ENCODE assay signal across 8 mouse cellular contexts in the genomic region with DNA sequence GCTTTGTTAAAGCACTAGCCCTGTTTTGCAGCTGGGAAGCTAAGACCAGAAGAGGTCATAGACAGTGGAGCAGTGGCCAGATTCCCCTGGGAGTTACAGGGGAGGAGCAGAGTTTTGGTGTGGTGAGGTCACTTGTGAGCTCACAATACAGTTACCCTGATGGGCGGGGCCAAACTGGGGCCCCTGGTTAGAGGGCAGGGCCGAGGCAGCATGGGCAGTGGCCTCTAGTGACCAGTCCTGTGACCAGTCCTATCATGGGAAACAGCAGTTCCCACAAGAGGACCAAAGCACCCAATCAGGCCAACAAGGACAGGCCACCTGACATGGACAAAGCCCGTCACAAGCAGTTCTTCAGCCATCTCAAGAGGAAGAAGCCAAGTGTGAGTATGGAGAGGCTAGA. TPM values are rescaled to one million over a fixed set of nuclear protein-coding genes. Genes with fewer than 3 reads are reported as not detected.
DNase-seq lines count a peak whose midpoint lies in the region; ATAC-seq and TF ChIP-seq lines count a peak whose summit lies in the region.

No protein-coding gene starts in this region.

- WGBS in lung, postnatal 0 days: 56% methylated on average over 3 of the region's 3 CpGs
- 40% methylated on average over 3 of the region's 3 CpGs for WGBS in liver, embryonic 12.5 days (ENCODE audit: insufficient replicate concordance)

- peak; percentile 90; the same call in 1 of the 2 replicates for TF ChIP-seq POLR2A in testis, adult 2 months (IDR thresholded peaks at IDR 0.05; ENCODE audit: control insufficient read depth, low read depth, low read length)

- H3K9ac ChIP-seq in lung, postnatal 0 days (replicated peaks; ENCODE audit: low read depth): no peak overlapping the region
- no peak overlapping the region for H3K9ac ChIP-seq in liver, embryonic 12.5 days

- no peaks in the 10 kb centered on the region for H3K9me3 ChIP-seq in lung, postnatal 0 days (ENCODE audit: low read length)
- H3K9me3 ChIP-seq in liver, embryonic 12.5 days (replicated peaks): no peaks in the 10 kb centered on the region

- no peak for TF ChIP-seq CTCF in lung, postnatal 0 days (IDR thresholded peaks at IDR 0.05)
- TF ChIP-seq CTCF in testis, adult 2 months (IDR thresholded peaks at IDR 0.05; ENCODE audit: control insufficient read depth, insufficient read depth, insufficient replicate concordance, low read depth, low read length): no peak

- DNase-seq in cerebellum, adult 11-12 months: peak; percentile 32
- DNase-seq in cerebellum, adult 8-10 months: no peak
- DNase-seq in lung, postnatal 0 days (ENCODE audit: low spot score): peak; percentile 66
- DNase-seq in lung, postnatal 14 days: no peak
- no peak for DNase-seq in c-Kit-positive CD71-positive TER-119-positive erythroid progenitor cells, embryonic 14.5 days (ENCODE audit: low spot score)
- DNase-seq in thymus, postnatal 14 days: no peak

- H3K4me3 ChIP-seq in lung, postnatal 0 days (ENCODE audit: low read depth, low read length): no peak overlapping the region
- H3K4me3 ChIP-seq in liver, embryonic 12.5 days: no peak overlapping the region
- peak overlapping the region; percentile 93 for H3K4me3 ChIP-seq in testis, adult 2 months (ENCODE audit: control insufficient read depth, low read depth, low read length)

- H3K4me1 ChIP-seq in lung, postnatal 0 days (ENCODE audit: insufficient read depth, low read depth, low read length): peaks cover 16% of the 10 kb centered on the region
- H3K4me1 ChIP-seq in liver, embryonic 12.5 days: peaks cover 28% of the 10 kb centered on the region
- H3K4me1 ChIP-seq in testis, adult 2 months (ENCODE audit: control insufficient read depth, insufficient read depth, low read length): peaks cover 13% of the 10 kb centered on the region

- no peak for TF ChIP-seq EP300 in lung, postnatal 0 days (IDR thresholded peaks at IDR 0.05)

- no peaks in the 10 kb centered on the region for H3K27me3 ChIP-seq in lung, postnatal 0 days (replicated peaks; ENCODE audit: insufficient read depth, low read length)
- H3K27me3 ChIP-seq in liver, embryonic 12.5 days (replicated peaks): peaks cover 48% of the 10 kb centered on the region
- H3K27me3 ChIP-seq in testis, adult 2 months (ENCODE audit: control insufficient read depth, insufficient read depth, low read length): no peaks in the 10 kb centered on the region

- H3K4me2 ChIP-seq in lung, postnatal 0 days (replicated peaks; ENCODE audit: low read depth, low read length): no peak overlapping the region
- peak overlapping the region; percentile 74 for H3K4me2 ChIP-seq in liver, embryonic 12.5 days

- no peak overlapping the region for H3K27ac ChIP-seq in lung, postnatal 0 days (ENCODE audit: low read length)
- no peak overlapping the region for H3K27ac ChIP-seq in liver, embryonic 12.5 days
- H3K27ac ChIP-seq in testis, adult 2 months (ENCODE audit: control insufficient read depth, insufficient read depth, low read depth, low read length): peak overlapping the region; percentile 91

- no peaks in the 10 kb centered on the region for H3K36me3 ChIP-seq in lung, postnatal 0 days (ENCODE audit: insufficient read depth, low read length)
- H3K36me3 ChIP-seq in liver, embryonic 12.5 days: no peaks in the 10 kb centered on the region
- H3K36me3 ChIP-seq in testis, adult 2 months (ENCODE audit: control insufficient read depth, insufficient read depth, low read length): no peaks in the 10 kb centered on the region

- peak; percentile 54 for ATAC-seq in lung, postnatal 0 days
- ATAC-seq in liver, embryonic 12.5 days: peak; percentile 40; the same call in 1 of the 2 replicates

RNA-seq across cellular contexts. Expression of a gene that starts 1.8 kb away (rescaled TPM):
- 0.89 and 1.3 TPM in 2 replicates for polyA plus RNA-seq in lung, postnatal 0 days (2015; fragmentation: Nextera tagmentation; extraction: Ambion mirVana)
- polyA plus RNA-seq in liver, embryonic 12.5 days (2016; fragmentation: Nextera tagmentation; extraction: Ambion mirVana): 1.5 and 1.6 TPM in 2 replicates
- 828 and 1,092 TPM in 2 replicates for polyA plus RNA-seq in testis, adult 2 months (2012; rRNA removed)

RNA-seq across cellular contexts. Expression of a gene that starts 2.9 kb away (rescaled TPM):
- not detected in 2 replicates for polyA plus RNA-seq in lung, postnatal 0 days (2015; fragmentation: Nextera tagmentation; extraction: Ambion mirVana)
- 0.29 TPM in 1 of 2 replicates, not detected in the other for polyA plus RNA-seq in liver, embryonic 12.5 days (2016; fragmentation: Nextera tagmentation; extraction: Ambion mirVana)
- polyA plus RNA-seq in testis, adult 2 months (2012; rRNA removed): 39.7 and 44.2 TPM in 2 replicates

RNA-seq across cellular contexts. Expression of a gene that starts 10.0 kb away (rescaled TPM):
- 0.81 and 1.4 TPM in 2 replicates for polyA plus RNA-seq in lung, postnatal 0 days (2015; fragmentation: Nextera tagmentation; extraction: Ambion mirVana)
- 1.0 and 1.3 TPM in 2 replicates for polyA plus RNA-seq in liver, embryonic 12.5 days (2016; fragmentation: Nextera tagmentation; extraction: Ambion mirVana)
- polyA plus RNA-seq in testis, adult 2 months (2012; rRNA removed): 62.9 and 65.1 TPM in 2 replicates

RNA-seq across cellular contexts. Expression of a gene that starts 21.0 kb away (rescaled TPM):
- 5.4 and 7.5 TPM in 2 replicates for polyA plus RNA-seq in lung, postnatal 0 days (2015; fragmentation: Nextera tagmentation; extraction: Ambion mirVana)
- 27.0 and 27.4 TPM in 2 replicates for polyA plus RNA-seq in liver, embryonic 12.5 days (2016; fragmentation: Nextera tagmentation; extraction: Ambion mirVana)
- polyA plus RNA-seq in testis, adult 2 months (2012; rRNA removed): 4.5 and 5.9 TPM in 2 replicates

RNA-seq across cellular contexts. Expression of a gene that starts 54.8 kb away (rescaled TPM):
- 29.0 and 33.5 TPM in 2 replicates for polyA plus RNA-seq in lung, postnatal 0 days (2015; fragmentation: Nextera tagmentation; extraction: Ambion mirVana)
- 24.5 and 26.1 TPM in 2 replicates for polyA plus RNA-seq in liver, embryonic 12.5 days (2016; fragmentation: Nextera tagmentation; extraction: Ambion mirVana)
- polyA plus RNA-seq in testis, adult 2 months (2012; rRNA removed): 3.3 TPM in 2 replicates

Comparison
In these comparisons a context has a peak if more than half of its experiments do, and no peak if none do; other contexts are left out.
1. DNase-seq: peak in cerebellum, adult 11-12 months (single experiment) and lung, postnatal 0 days (single experiment); none in cerebellum, adult 8-10 months (single experiment), lung, postnatal 14 days (single experiment), c-Kit-positive CD71-positive TER-119-positive erythroid progenitor cells, embryonic 14.5 days (single experiment) and thymus, postnatal 14 days (single experiment).
2. RNA of a gene that starts 1.8 kb away (polyA plus RNA-seq): 828 to 1,092 TPM in testis, adult 2 months; 1.5 to 1.6 TPM in liver, embryonic 12.5 days and 0.89 to 1.3 TPM in lung, postnatal 0 days; every median in the first group is over 100 times any median in the second.
3. RNA of a gene that starts 2.9 kb away (polyA plus RNA-seq): 39.7 to 44.2 TPM in testis, adult 2 months; 0.29 TPM in liver, embryonic 12.5 days and not detected in lung, postnatal 0 days; every median in the first group is over 10 times any median in the second.
4. RNA of a gene that starts 10.0 kb away (polyA plus RNA-seq): 62.9 to 65.1 TPM in testis, adult 2 months; 1.0 to 1.3 TPM in liver, embryonic 12.5 days and 0.81 to 1.4 TPM in lung, postnatal 0 days; every median in the first group is over 10 times any median in the second.